In genomic region chr5:140607001-140607835, GRCm38 (mm10) we compare ENCODE assay signal across 7 mouse cellular contexts. TPM values are rescaled to one million over a fixed set of nuclear protein-coding genes. Genes with fewer than 3 reads are reported as not detected.
DNase-seq lines count a peak whose midpoint lies in the region; ATAC-seq and TF ChIP-seq lines count a peak whose summit lies in the region.

Gene Lfng, plus strand, starts transcription at chr5:140607320.

- TF ChIP-seq POLR2A in small intestine, adult 2 months (IDR thresholded peaks at IDR 0.05; ENCODE audit: low read depth, low read length): peak; percentile 89

- under 1% methylated on average over 90 of the region's 91 CpGs for whole genome bisulfite sequencing in intestine, embryonic 16.5 days
- WGBS in limb, embryonic 10.5 days: under 1% methylated on average over 91 of the region's 91 CpGs
- WGBS in midbrain, embryonic 12.5 days: under 1% methylated on average over 82 of the region's 91 CpGs
- WGBS in small intestine, adult 2 months: under 1% methylated on average over 91 of the region's 91 CpGs

- no peak for TF ChIP-seq CTCF in small intestine, adult 2 months (IDR thresholded peaks at IDR 0.05; ENCODE audit: extremely low read depth, insufficient read length, insufficient replicate concordance, low read depth, low read length)

- H3K27me3 ChIP-seq in intestine, embryonic 16.5 days (replicated peaks; ENCODE audit: control insufficient read depth, insufficient read depth, low read length): peaks cover 4% of the 10 kb centered on the region; the same call in 1 of the 2 replicates
- H3K27me3 ChIP-seq in limb, embryonic 10.5 days (ENCODE audit: low read depth, poor library complexity, severe bottlenecking): peaks cover 83% of the 10 kb centered on the region
- peaks cover 37% of the 10 kb centered on the region for H3K27me3 ChIP-seq in midbrain, embryonic 12.5 days
- H3K27me3 ChIP-seq in small intestine, adult 2 months (ENCODE audit: control insufficient read depth, insufficient read depth, low read length): peaks cover 11% of the 10 kb centered on the region; the same call in 1 of the 2 replicates

- H3K27ac ChIP-seq in intestine, embryonic 16.5 days (ENCODE audit: low read length): peak within 1 kb of the TSS; percentile 76
- peak within 1 kb of the TSS; percentile 75 for H3K27ac ChIP-seq in limb, embryonic 10.5 days
- peak within 1 kb of the TSS; percentile 98 for H3K27ac ChIP-seq in midbrain, embryonic 12.5 days (replicated peaks)
- H3K27ac ChIP-seq in small intestine, adult 2 months (ENCODE audit: insufficient read depth, low read depth, low read length): peak within 1 kb of the TSS; percentile 41

- H3K9me3 ChIP-seq in intestine, embryonic 16.5 days (ENCODE audit: control insufficient read depth, low read length): no peaks in the 10 kb centered on the region; the same call in 1 of the 2 replicates
- H3K9me3 ChIP-seq in limb, embryonic 10.5 days (replicated peaks): no peaks in the 10 kb centered on the region
- no peaks in the 10 kb centered on the region for H3K9me3 ChIP-seq in midbrain, embryonic 12.5 days

- peak within 1 kb of the TSS; percentile 66 for H3K4me3 ChIP-seq in intestine, embryonic 16.5 days (ENCODE audit: low read length)
- H3K4me3 ChIP-seq in limb, embryonic 10.5 days: peak within 1 kb of the TSS; percentile 60
- peak within 1 kb of the TSS; percentile 72 for H3K4me3 ChIP-seq in midbrain, embryonic 12.5 days
- H3K4me3 ChIP-seq in small intestine, adult 2 months (ENCODE audit: low read depth, low read length): peak within 1 kb of the TSS; percentile 77

- DNase-seq in adrenal gland, adult 2 months: peak; percentile 95
- peak; percentile 96 for DNase-seq in embryo, embryonic 11 days
- DNase-seq in gastrocnemius, postnatal 4 days (ENCODE audit: low spot score in 2 of 2): peak; percentile 81 to 90
- DNase-seq in limb, embryonic 10.5 days (ENCODE audit: low spot score): peak; percentile 89

- H3K36me3 ChIP-seq in intestine, embryonic 16.5 days (ENCODE audit: control insufficient read depth, insufficient read depth, low read length): no peaks in the 10 kb centered on the region
- no peaks in the 10 kb centered on the region for H3K36me3 ChIP-seq in limb, embryonic 10.5 days
- peaks cover 1% of the 10 kb centered on the region; the same call in 1 of the 2 replicates for H3K36me3 ChIP-seq in midbrain, embryonic 12.5 days
- no peaks in the 10 kb centered on the region for H3K36me3 ChIP-seq in small intestine, adult 2 months (ENCODE audit: control insufficient read depth, insufficient read depth, low read length)

- H3K9ac ChIP-seq in intestine, embryonic 16.5 days (ENCODE audit: low read depth, low read length): peak within 1 kb of the TSS; percentile 77
- peak within 1 kb of the TSS; percentile 84 for H3K9ac ChIP-seq in midbrain, embryonic 12.5 days (replicated peaks)

- peak; percentile 60 for ATAC-seq in intestine, embryonic 16.5 days
- peak; percentile 52 for ATAC-seq in midbrain, embryonic 12.5 days (ENCODE audit: low FRiP score, low read depth)

- H3K4me1 ChIP-seq in intestine, embryonic 16.5 days (ENCODE audit: control insufficient read depth, insufficient read depth, low read length): peaks cover 58% of the 10 kb centered on the region
- peaks cover 78% of the 10 kb centered on the region for H3K4me1 ChIP-seq in limb, embryonic 10.5 days
- H3K4me1 ChIP-seq in midbrain, embryonic 12.5 days: peaks cover 66% of the 10 kb centered on the region
- peaks cover 32% of the 10 kb centered on the region for H3K4me1 ChIP-seq in small intestine, adult 2 months (ENCODE audit: control insufficient read depth, insufficient read depth, insufficient read length, low read length)

- H3K4me2 ChIP-seq in intestine, embryonic 16.5 days (ENCODE audit: low read depth, low read length): peak within 1 kb of the TSS; percentile 82
- peak within 1 kb of the TSS; percentile 68 for H3K4me2 ChIP-seq in midbrain, embryonic 12.5 days (replicated peaks)

RNA-seq across cellular contexts. Expression of gene Lfng, which starts in this region (rescaled TPM):
- total RNA-seq in adrenal gland, adult 2 months (2021): 10 to 100 TPM in 1 of 2 experiments, 1 to 10 TPM in 1; 9.5 to 14.5 TPM
- polyA plus RNA-seq in adrenal gland, adult 2 months (2012; rRNA removed): 59.0 and 60.2 TPM in 2 replicates
- 10 to 100 TPM; 11.4 to 13.8 TPM for total RNA-seq in gastrocnemius, postnatal 4 days (2021)
- polyA plus RNA-seq in intestine, embryonic 16.5 days (2015; fragmentation: Nextera tagmentation; extraction: Ambion mirVana): 11.9 and 13.4 TPM in 2 replicates
- polyA plus RNA-seq in limb, embryonic 10.5 days (2016; fragmentation: Nextera tagmentation; extraction: Ambion mirVana): 4.3 and 5.8 TPM in 2 replicates
- polyA plus RNA-seq in midbrain, embryonic 12.5 days (2016; fragmentation: Nextera tagmentation; extraction: Ambion mirVana): 28.5 and 33.9 TPM in 2 replicates
- 25.6 and 29.9 TPM in 2 replicates for polyA plus RNA-seq in small intestine, adult 2 months (2012; rRNA removed)

Comparison
In these comparisons a context has a peak if more than half of its experiments do, and no peak if none do; other contexts are left out.
1. Peak in every context shown above with its lines: DNase-seq, ATAC-seq, H3K4me3 ChIP-seq and H3K27ac ChIP-seq.
2. H3K27ac ChIP-seq: peak in every context shown above with its lines; median percentile 98 in midbrain, embryonic 12.5 days; 76 in intestine, embryonic 16.5 days; 75 in limb, embryonic 10.5 days; 41 in small intestine, adult 2 months.